Mouse (Mus musculus) A20 (cell line): ENCODE data around the gene Fbxw7.

Experiments used
- DNase-seq: peaks from one replicate; pipeline ENCODE4 v3.0.0-alpha.2; 2011; ENCODE audit warnings: low read depth, low spot score

The Fbxw7 gene

DNA sequence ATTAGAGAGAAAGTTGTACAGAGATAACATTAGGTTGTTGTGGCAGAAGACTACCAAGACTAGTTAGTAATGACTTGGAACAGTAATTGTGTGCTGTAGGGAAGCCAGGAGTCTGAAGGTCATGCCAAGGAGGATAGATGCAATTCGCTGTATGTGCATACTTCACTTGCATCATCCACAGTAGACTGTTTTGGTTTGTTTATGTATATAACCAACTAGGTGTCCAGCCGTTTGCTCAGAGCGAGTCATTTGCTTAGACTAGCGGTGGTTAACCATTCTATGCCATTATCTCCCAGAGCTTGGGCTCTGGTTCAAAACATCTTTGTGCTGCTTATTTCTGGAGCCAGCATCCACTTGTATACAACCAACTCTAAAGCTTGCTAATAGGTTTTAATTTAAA, 134.3 kb downstream of the Fbxw7 start:
- no peak for DNase-seq

DNA sequence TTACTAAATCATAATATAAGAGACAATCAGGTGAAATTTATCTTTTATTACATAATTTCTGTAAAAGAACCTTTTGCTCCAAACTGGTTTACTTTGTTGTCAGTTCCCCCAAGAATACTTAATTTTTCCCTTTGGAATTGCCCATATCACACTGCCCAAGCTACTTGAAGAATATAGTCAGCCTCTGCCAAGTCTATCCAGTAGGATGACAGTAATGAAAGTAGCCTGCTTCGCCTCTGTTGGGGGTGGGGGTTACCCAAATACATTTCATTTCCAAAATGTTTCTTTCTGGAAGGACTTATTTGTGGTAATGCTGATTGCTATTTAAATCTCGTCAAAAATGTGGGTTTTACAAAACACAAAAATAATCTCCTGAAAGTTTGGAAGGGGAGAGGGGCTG, 136.6 kb downstream of the Fbxw7 start:
- no peak for DNase-seq

DNA sequence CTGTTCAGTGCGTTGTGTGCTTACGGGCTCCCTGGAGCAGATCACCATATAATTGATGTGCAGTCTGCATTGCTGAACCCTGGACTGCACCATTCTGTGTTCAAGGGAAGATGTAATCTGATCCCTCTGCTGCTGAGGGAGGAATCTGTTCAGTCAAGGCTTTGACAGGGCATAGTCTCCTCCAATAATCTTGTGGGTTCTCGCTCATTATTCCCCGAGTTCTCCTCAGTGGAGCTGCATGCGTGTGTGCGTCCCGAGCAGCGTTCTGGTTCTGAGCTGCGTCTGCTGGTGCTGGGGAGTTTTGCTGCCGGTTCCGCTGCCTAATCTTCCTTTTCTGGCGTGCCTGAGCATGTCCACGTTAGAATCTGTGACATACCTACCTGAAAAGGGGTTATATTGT, 137.1 kb downstream of the Fbxw7 start:
- no peak for DNase-seq

DNA sequence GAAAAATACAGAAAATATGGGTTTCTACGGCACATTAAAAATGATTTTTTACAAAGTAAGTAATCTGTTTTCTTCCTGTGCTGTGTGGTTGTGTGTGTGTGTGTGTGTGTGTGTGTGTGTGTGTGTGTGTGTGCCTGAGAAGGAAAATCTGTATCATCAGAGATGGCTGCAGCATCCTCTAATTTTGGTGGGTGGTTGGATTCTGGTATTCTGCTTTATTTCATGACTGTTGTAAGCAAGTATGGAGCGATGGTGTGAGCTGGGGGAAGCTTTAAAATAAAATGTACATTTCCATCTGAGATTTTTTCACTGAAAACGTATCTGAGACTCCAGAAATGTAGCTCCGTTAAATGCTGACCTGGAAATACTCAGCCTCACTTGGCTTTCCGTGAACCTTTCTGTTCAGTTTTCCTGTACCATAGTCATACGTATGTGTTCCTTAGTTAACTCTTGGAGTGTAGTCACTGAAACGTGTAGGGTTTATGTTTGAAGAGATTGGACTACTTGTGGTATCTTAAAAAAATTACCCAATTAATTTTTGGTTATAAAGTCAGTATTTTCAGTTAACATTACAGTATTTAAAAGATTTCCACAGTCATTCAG, 137.6 kb downstream of the Fbxw7 start:
- DNase-seq = no peak

DNA sequence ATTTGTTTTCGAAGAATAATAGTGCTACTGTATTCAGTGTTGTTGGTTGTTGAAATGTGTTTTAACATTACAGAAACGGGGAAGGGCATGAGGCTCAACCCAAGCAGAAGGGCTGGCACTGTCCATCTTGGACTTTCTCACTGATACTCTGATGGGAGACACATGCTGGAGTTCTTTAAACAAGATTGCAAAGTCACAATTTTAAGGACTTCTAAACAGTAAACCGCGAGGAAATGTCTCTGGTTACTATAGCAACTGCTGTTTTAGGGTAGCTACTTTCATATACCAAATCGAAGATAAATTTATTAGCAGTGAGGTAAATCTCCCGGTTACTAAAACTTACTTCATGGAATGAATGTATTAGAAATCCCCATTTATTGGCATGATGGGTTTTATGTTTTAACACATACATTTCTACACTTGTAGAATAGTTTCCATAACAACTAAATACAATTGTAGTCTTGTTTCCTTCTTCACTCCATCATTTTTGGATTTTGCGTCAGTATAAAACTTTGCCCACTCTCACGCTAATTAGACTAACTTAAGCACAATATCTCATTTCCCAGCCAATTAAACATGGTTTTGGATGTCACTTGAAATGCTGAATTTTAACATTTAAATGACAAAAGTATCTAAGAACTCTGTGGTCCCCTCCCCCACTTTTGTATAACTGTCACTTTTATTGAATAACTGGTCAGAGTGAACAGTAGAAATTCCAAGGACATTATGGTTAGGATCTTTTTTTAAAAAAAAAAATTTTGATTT, 140.1 kb downstream of the Fbxw7 start:
- DNase-seq = no peak

DNA sequence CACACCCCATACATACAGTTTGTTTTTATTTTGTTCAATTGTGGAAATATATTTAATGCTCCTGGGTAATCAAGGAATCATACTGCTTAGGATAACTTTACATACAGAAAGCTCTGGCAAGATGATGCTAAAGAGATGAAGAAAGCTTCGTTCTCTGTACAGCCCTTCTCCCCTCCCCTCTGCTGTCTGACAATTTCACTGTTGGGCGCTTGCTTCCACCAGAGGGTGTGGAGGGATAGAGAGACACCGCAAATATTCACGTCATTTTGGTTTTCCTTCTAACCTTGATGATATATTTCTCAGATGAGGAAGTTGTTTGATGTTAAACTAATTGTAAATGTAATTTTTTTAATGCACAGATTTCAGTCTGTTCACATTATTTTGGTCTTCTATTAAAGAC, 140.8 kb downstream of the Fbxw7 start:
- no peak for DNase-seq

DNA sequence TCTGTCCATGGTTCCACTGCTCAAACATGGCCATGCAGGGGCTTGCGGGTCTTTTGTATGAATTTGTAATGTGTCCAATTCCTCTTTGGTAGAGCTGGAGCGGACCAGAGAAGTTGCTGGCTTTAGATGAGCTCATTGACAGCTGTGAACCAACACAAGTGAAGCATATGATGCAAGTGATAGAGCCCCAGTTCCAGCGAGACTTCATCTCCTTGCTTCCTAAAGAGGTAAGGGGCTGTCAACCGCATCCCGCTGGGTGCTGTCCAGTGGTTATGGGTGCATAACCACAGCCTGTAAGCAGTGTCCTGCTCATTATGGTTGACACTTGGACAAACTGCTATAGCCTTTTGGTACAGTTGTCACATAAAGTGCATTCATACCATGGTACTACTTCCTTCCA, 150.1 kb downstream of the Fbxw7 start:
- no peak for DNase-seq

DNA sequence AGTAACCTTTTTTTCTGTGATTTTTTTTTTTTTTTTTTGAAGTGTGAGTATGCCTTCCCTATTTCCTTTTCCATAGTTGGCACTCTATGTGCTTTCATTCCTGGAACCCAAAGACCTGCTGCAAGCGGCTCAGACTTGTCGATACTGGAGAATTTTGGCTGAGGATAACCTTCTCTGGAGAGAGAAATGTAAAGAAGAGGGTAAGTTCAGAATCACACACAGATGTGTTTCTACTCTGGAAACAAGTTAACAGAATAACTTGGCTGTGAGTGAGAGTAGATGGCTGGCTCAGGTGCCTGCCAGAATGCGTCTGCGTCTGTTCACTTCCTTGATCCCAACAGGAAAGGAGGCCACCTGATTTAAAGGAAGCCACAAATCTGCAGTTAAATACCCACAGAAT, 152.3 kb downstream of the Fbxw7 start:
- DNase-seq = no peak

DNA sequence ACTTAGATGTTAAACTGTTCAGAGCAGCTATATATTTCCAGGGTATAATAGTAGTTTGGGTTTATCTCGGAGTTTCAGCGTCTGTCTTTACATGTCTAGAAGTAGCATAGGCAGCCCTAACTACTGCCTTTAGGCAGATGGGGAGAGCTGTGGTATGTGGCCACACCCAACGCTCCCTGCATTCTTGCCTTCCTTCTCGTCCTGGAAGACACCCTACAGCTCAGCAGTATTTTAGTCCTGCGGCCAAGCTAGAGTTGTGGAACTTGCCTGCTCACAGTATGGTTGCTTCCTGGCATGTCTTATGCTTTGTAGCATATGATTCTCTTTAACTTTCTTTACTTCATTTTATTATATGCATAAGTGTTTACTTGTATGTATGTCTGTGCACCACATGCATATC, 156.5 kb downstream of the Fbxw7 start:
- DNase-seq = no peak

DNA sequence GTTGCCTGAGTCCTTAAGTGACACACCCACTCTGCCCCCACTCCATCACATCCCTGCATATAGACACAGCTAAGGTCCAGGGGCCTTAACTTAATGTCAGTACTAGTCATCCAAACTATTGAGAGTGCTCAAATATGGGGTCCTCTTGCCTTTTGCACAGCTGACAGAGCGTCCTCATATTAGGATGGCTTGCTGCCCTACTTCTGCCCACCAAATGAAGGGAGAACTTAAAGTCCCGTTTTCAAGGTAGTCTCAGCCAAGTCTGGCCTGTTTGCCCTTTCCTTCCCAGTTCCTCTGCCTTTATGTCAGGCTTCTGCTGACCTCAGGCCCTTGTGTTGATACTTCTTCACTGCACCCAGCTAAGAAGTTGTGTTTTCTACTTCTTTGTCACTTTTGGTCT, 157.8 kb downstream of the Fbxw7 start:
- no peak for DNase-seq

DNA sequence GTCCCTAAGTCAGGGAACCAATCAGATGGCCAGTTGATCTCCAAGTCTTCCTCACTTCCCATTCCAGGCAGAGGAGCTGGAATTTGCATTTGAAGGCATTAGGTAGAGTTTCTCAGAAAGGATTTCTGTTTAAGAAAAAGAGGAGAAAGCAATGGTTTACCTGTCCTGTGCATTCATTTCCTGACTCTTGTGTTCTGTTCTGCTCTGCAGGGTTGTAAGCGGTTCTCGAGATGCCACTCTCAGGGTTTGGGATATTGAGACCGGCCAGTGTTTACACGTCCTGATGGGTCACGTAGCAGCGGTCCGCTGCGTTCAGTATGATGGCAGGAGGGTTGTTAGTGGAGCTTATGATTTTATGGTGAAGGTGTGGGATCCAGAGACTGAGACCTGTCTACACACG, 159.1 kb downstream of the Fbxw7 start:
- no peak for DNase-seq

DNA sequence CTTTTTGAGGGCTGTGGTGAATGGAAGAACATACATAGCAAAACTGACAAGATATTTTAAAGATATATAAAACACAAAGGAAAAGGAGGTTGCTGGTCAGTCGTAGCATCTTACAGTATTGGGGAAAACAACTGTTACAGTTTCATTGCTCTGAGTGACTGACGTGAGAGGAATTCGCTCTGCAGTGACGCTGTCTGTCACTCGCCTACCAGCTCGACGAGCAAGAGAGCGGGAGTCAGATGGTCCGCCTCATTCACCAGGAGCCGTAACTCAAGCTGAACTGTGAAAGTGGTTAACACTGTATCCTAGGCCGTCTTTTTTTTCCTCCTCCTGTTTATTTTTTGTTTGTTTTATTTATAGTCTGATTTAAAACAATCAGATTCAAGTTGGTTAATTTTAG, 163.6 kb downstream of the Fbxw7 start:
- no peak for DNase-seq

DNA sequence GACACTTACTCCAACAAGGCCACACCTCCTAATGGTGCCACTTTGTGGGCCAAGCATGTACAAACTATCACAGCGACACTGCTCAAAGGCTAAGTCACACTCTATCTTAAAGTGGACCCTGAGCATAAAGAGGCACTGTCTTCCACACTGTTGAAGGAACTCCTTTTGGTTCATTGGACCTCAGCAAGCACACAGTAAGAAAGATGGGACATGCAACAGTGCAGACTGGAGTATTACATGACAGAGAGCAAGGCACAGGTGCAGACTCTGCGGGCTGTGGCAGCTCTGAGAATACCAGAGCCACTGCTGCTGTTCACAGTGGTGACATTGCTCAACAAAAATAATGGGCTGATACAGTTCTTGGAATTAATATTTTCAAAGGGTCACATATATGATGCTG, 165.1 kb downstream of the Fbxw7 start:
- DNase-seq = no peak

DNA sequence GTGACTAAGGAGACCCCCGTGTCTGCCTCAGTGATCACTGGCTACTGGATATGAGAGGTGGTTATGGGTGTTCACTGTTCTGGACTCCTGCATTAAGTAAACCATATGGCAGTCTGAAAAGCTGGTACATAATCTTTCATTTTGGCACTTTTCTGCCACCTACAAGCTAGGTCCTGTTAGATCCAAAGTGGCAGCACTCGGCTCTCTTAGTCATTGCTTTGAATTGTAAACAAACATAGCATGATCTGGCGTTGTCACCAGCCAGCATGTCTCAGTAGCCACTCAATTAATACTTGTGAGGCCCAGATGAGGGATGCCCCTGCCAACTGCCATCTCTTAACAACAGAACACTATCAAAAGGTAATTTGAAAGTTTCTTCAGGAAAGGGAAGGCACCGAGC, 167.6 kb downstream of the Fbxw7 start:
- DNase-seq = no peak

DNA sequence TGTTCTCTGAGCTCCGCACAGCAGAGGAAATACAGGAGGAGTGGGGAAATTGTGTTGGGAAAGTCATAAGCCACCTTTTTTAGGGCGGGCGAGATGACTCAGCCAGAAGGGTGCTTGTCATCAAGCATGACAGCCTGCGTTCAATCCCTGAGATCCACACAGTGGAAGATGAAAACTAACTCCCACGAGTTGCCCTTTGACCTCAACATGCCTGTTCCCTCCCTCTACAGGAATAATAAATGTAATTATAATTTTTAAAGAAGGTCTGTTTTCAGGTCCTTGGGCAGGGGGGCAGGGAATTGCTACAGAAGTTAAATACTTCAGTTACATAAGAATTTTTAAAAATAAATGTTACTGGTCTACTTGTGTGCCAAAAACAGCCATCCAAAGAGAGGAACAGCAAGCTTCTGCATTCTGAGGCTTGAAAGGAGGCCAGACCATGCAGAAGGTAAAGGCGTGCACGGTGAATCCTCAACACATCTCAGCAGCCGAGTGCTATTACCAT, 170.1 kb downstream of the Fbxw7 start:
- no peak for DNase-seq

DNA sequence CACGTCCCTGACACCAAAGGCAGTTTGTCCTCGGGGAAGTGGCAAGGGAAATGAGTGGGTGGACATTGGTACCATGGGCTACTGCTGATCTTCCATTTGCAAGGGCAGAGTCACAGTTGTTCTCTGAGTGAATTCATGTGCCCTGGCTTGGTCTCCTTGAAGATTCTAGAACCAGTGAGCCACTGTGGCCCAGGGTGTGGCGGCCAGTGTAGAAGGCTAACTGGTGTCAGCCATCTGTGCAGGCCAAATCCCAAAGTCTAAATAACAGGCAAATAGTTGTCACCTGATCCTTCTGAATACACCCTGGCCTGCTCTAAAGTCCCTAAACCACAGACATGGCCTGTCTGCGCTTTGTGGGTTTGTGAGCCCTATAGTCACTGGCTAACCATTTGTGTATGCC, 173.8 kb downstream of the Fbxw7 start:
- DNase-seq = no peak

DNA sequence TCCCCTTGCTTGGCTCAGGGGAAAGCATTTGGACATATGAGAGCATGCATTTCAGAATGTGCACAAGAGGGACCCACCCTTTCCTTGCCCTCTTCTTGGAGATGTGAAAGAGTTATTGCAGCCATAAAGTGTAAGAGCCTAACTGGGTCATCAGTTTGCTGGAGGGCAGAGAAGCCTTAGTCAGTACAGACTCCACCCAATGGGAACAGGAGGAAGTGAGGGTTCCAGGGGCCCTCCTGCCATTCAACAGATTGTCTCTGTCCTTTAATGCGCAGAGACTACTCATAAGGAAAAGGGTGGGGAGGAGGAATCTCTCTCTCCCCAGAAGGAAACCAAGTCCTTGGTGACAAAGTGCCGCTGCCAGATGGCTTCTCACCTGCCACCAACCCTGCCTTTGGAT, 190.2 kb downstream of the Fbxw7 start:
- no peak for DNase-seq

DNA sequence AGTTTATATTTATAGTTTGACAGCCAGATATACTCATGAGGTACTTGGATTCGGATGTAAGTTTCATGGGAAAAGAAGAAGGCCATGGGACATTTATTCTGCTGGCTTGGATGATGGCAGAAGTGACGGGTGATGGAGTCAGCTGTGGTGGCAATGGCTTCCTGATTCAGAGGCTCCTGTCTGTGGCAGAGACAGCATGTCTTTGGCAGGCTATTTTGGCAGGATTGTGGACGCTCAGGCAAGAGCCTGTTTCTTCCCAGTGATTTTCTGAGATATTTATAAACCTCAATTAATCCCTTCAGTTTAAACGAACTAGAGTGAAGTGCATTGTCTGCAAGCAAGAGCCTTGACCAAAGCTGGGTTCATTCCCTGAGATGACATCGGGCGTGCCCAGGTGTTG, 197.8 kb downstream of the Fbxw7 start:
- no peak for DNase-seq

DNA sequence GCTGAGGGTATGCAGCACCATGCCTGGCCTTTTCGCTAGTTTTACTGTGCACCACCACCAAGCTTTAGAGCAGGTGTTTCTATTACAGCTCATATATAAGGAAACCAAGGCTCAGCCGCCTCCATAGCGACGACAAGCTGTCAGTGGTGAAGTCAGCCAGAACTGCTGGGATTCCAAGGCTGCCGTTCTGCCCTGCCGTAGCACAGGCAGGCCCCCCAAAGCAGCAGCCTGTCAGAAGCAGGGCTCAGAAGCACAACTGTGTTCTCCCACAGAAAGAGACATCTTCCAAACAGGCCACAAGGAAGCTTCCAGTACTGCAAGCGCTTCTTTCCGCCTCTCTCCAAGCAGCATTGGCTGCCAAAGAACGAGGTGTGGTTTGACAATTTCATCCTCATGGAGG, 200.6 kb downstream of the Fbxw7 start:
- DNase-seq = no peak

DNA sequence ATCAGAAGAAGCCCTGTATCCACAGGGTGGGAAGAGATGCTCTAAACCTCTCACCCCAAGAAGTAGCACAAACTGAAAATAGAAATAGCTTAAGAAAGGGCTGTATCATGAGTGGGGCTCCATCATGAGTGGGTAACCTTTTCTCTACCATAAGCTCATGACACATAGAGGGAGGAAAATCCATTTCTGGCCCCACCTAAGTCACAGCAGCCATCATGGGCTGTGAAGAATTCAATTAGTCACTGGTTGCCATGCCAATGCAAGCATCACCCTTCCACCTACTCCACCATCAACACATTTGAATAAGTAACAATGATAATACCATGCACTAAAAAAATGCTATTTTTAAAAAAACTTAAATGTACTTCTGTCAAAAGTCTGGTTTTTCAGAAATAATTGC, 205.1 kb downstream of the Fbxw7 start:
- DNase-seq = no peak

DNA sequence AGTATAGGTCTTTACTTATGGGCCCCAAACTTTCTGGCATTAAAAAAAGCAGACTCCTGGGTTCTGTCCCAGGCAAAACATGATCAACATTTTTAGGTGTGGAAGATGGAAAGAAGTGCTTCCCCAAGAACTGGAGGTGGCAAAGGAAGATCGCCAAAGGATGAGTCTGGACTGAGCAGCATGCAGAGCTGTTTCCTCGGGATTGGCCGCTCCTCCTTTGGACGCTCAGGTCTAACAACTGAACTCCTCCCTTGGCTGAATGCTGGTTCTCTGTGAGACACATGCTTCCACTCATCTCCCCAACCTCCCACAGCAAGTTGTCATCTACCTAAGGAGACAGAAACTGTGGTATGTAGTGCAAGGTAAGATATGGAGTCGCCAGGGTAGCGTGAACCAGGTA, 206.7 kb downstream of the Fbxw7 start:
- no peak for DNase-seq

DNA sequence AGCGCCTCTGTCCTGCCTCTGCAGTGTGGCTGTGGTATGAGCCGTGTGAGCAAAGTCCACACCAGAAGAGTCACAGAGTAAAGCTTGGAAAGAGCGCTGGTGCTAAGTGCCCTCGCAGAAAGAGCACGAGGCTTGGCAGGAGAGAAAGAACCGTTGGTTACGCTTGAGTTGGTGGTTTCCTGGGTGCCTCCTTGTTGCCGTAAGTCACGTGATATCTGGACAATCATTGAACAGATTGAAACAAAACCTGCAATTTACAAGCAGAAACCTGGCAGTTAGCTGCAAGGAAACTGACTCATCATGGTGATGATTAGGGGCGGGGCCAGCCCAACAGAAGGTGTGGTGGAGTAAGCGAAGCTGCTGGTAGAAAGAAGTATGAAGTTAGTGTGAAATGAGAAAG, 207.7 kb downstream of the Fbxw7 start:
- peak; percentile 14 for DNase-seq

DNA sequence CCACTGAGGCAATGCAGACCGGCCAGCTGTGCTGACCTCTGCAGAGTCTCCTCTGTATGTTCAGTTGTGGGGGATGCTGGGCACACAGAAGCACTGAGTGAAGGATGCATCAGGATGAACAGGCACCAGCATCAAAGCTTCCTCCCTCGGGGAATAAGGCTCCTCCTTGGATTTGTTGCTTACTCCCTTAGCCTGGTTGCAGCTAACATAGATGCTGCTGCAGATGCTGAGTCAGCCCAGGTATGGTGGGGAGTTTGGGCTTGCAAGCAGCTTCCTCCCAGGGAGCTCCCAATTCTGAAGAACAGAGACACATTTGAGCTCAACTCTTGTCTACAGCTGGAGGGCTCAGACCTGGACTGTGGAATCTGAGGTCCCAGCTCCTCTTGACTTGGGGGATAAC, 209.2 kb downstream of the Fbxw7 start:
- no peak for DNase-seq
